Mouse (Mus musculus): ENCODE data around the gene Rnf187. TPM values are rescaled to one million over a fixed set of nuclear protein-coding genes. Genes with fewer than 3 reads are reported as not detected.
A peak's percentile ranks its signal among the peaks of the same experiment; 100 is the strongest.

The Rnf187 gene
- polyA plus RNA-seq, 1 experiment from 2014 or later: 176 TPM

- H3K27me3 ChIP-seq (ENCODE audit: control insufficient read depth, insufficient read depth, low read length): peaks cover 5% of the 10 kb centered on the region
- H3K27ac ChIP-seq (ENCODE audit: low read length): peak overlapping the region; percentile 100
- H3K4me1 ChIP-seq (ENCODE audit: control insufficient read depth, insufficient read depth, low read length): peaks cover 29% of the 10 kb centered on the region
- ATAC-seq (replicated peaks; ENCODE audit: extremely low read depth, insufficient read depth, low FRiP score): peak; percentile 15
- H3K4me2 ChIP-seq (ENCODE audit: low read depth, low read length): peak overlapping the region; percentile 96
- peak overlapping the region; percentile 86 for H3K9ac ChIP-seq (ENCODE audit: low read length)
- H3K4me3 ChIP-seq (ENCODE audit: low read length): peak overlapping the region; percentile 78
- H3K36me3 ChIP-seq (ENCODE audit: control insufficient read depth, insufficient read depth): peaks cover 2% of the 10 kb centered on the region; the same call in 1 of the 2 replicates
- no peaks in the 10 kb centered on the region for H3K9me3 ChIP-seq (replicated peaks; ENCODE audit: control insufficient read depth, low read length)
- 1% methylated on average over 33 of the region's 33 CpGs for WGBS
Observed at GRCm38 (mm10) chr11:58953351-58954169, 14.8 kb upstream of the Rnf187 start.

GRCm38 (mm10) chr11:58951210-58951609, 12.5 kb upstream of the Rnf187 start:
- no peak for ATAC-seq (replicated peaks; ENCODE audit: extremely low read depth, insufficient read depth, low FRiP score)
- H3K9me3 ChIP-seq (replicated peaks; ENCODE audit: control insufficient read depth, low read length): no peaks in the 10 kb centered on the region
- 76% methylated on average over 5 of the region's 5 CpGs for WGBS
- H3K27me3 ChIP-seq (ENCODE audit: control insufficient read depth, insufficient read depth, low read length): peaks cover 5% of the 10 kb centered on the region
- no peak overlapping the region for H3K4me3 ChIP-seq (ENCODE audit: low read length)
- peaks cover 21% of the 10 kb centered on the region for H3K4me1 ChIP-seq (ENCODE audit: control insufficient read depth, insufficient read depth, low read length)
- no peak overlapping the region for H3K27ac ChIP-seq (ENCODE audit: low read length)
- no peak overlapping the region for H3K9ac ChIP-seq (ENCODE audit: low read length)
- no peak overlapping the region for H3K4me2 ChIP-seq (ENCODE audit: low read depth, low read length)
- H3K36me3 ChIP-seq (ENCODE audit: control insufficient read depth, insufficient read depth): no peaks in the 10 kb centered on the region

GRCm38 (mm10) chr11:58949480-58950431, 11.0 kb upstream of the Rnf187 start:
- peaks cover 17% of the 10 kb centered on the region for H3K4me1 ChIP-seq (ENCODE audit: control insufficient read depth, insufficient read depth, low read length)
- H3K36me3 ChIP-seq (ENCODE audit: control insufficient read depth, insufficient read depth): no peaks in the 10 kb centered on the region
- H3K4me2 ChIP-seq (ENCODE audit: low read depth, low read length): peak overlapping the region; percentile 77
- H3K9me3 ChIP-seq (replicated peaks; ENCODE audit: control insufficient read depth, low read length): no peaks in the 10 kb centered on the region
- H3K27me3 ChIP-seq (ENCODE audit: control insufficient read depth, insufficient read depth, low read length): peaks cover 13% of the 10 kb centered on the region
- peak overlapping the region; percentile 68 for H3K27ac ChIP-seq (ENCODE audit: low read length)
- 19% methylated on average over 20 of the region's 20 CpGs for WGBS
- no peak for ATAC-seq (replicated peaks; ENCODE audit: extremely low read depth, insufficient read depth, low FRiP score)
- peak overlapping the region; percentile 59 for H3K9ac ChIP-seq (ENCODE audit: low read length)
- H3K4me3 ChIP-seq (ENCODE audit: low read length): peak overlapping the region; percentile 51

GRCm38 (mm10) chr11:58948542-58949479, 10.1 kb upstream of the Rnf187 start, which contains the start of gene Hist3h2ba:
TSS of gene Hist3h2ba (plus strand) at chr11:58948920.
- Histone ChIP-seq H3K4me3 (ENCODE audit: low read length) (peak within 1 kb of the TSS; percentile 51), H3K9me3 (replicated peaks; ENCODE audit: control insufficient read depth, low read length) (no peaks in the 10 kb centered on the region), H3K27me3 (ENCODE audit: control insufficient read depth, insufficient read depth, low read length) (peaks cover 15% of the 10 kb centered on the region), H3K9ac (ENCODE audit: low read length) (peak within 1 kb of the TSS; percentile 59), H3K4me1 (ENCODE audit: control insufficient read depth, insufficient read depth, low read length) (peaks cover 17% of the 10 kb centered on the region), H3K4me2 (ENCODE audit: low read depth, low read length) (peak within 1 kb of the TSS; percentile 77), H3K36me3 (ENCODE audit: control insufficient read depth, insufficient read depth) (no peaks in the 10 kb centered on the region), H3K27ac (ENCODE audit: low read length) (peak within 1 kb of the TSS; percentile 68)
- under 1% methylated on average over 48 of the region's 48 CpGs for WGBS
- peak; percentile 87 for ATAC-seq (replicated peaks; ENCODE audit: extremely low read depth, insufficient read depth, low FRiP score)

- Histone ChIP-seq H3K9ac (ENCODE audit: low read length) (peak overlapping the region; percentile 56), H3K4me2 (ENCODE audit: low read depth, low read length) (peak overlapping the region; percentile 77), H3K27ac (ENCODE audit: low read length) (peak overlapping the region; percentile 64), H3K4me1 (ENCODE audit: control insufficient read depth, insufficient read depth, low read length) (peaks cover 12% of the 10 kb centered on the region), H3K36me3 (ENCODE audit: control insufficient read depth, insufficient read depth) (no peaks in the 10 kb centered on the region), H3K9me3 (replicated peaks; ENCODE audit: control insufficient read depth, low read length) (no peaks in the 10 kb centered on the region), H3K4me3 (ENCODE audit: low read length) (peak overlapping the region; percentile 51), H3K27me3 (ENCODE audit: control insufficient read depth, insufficient read depth, low read length) (peaks cover 15% of the 10 kb centered on the region)
- WGBS: 15% methylated on average over 23 of the region's 23 CpGs
- ATAC-seq (replicated peaks; ENCODE audit: extremely low read depth, insufficient read depth, low FRiP score): 0 out of 2 replicates have a peak, but pooled peaks have one; percentile 30
Observed at GRCm38 (mm10) chr11:58947798-58948528, 9.2 kb upstream of the Rnf187 start.

GRCm38 (mm10) chr11:58947306-58947705, 8.6 kb upstream of the Rnf187 start:
- 73% methylated on average over 3 of the region's 3 CpGs for WGBS
- Histone ChIP-seq H3K4me3 (ENCODE audit: low read length) (no peak overlapping the region), H3K9me3 (replicated peaks; ENCODE audit: control insufficient read depth, low read length) (no peaks in the 10 kb centered on the region), H3K27me3 (ENCODE audit: control insufficient read depth, insufficient read depth, low read length) (peaks cover 15% of the 10 kb centered on the region), H3K27ac (ENCODE audit: low read length) (no peak overlapping the region), H3K36me3 (ENCODE audit: control insufficient read depth, insufficient read depth) (no peaks in the 10 kb centered on the region), H3K9ac (ENCODE audit: low read length) (no peak overlapping the region), H3K4me2 (ENCODE audit: low read depth, low read length) (no peak overlapping the region), H3K4me1 (ENCODE audit: control insufficient read depth, insufficient read depth, low read length) (peaks cover 12% of the 10 kb centered on the region)
- ATAC-seq (replicated peaks; ENCODE audit: extremely low read depth, insufficient read depth, low FRiP score): no peak

GRCm38 (mm10) chr11:58944136-58944535, 5.4 kb upstream of the Rnf187 start:
- Histone ChIP-seq H3K4me1 (ENCODE audit: control insufficient read depth, insufficient read depth, low read length) (peaks cover 8% of the 10 kb centered on the region), H3K27ac (ENCODE audit: low read length) (no peak overlapping the region), H3K4me3 (ENCODE audit: low read length) (no peak overlapping the region), H3K27me3 (ENCODE audit: control insufficient read depth, insufficient read depth, low read length) (peaks cover 10% of the 10 kb centered on the region), H3K9ac (ENCODE audit: low read length) (no peak overlapping the region), H3K36me3 (ENCODE audit: control insufficient read depth, insufficient read depth) (no peaks in the 10 kb centered on the region), H3K9me3 (replicated peaks; ENCODE audit: control insufficient read depth, low read length) (no peaks in the 10 kb centered on the region), H3K4me2 (ENCODE audit: low read depth, low read length) (no peak overlapping the region)
- no peak for ATAC-seq (replicated peaks; ENCODE audit: extremely low read depth, insufficient read depth, low FRiP score)
- 73% methylated on average over 5 of the region's 5 CpGs for WGBS

GRCm38 (mm10) chr11:58939088-58939439, 348 bp upstream of the Rnf187 start:
- WGBS: 15% methylated on average over 6 of the region's 6 CpGs
- H3K27me3 ChIP-seq (ENCODE audit: control insufficient read depth, insufficient read depth, low read length): peaks cover 1% of the 10 kb centered on the region; the same call in 1 of the 2 replicates
- ATAC-seq (replicated peaks; ENCODE audit: extremely low read depth, insufficient read depth, low FRiP score): no peak
- H3K4me2 ChIP-seq (ENCODE audit: low read depth, low read length): peak overlapping the region; percentile 84
- peaks cover 17% of the 10 kb centered on the region for H3K4me1 ChIP-seq (ENCODE audit: control insufficient read depth, insufficient read depth, low read length)
- no peaks in the 10 kb centered on the region for H3K9me3 ChIP-seq (replicated peaks; ENCODE audit: control insufficient read depth, low read length)
- H3K27ac ChIP-seq (ENCODE audit: low read length): peak overlapping the region; percentile 98
- H3K4me3 ChIP-seq (ENCODE audit: low read length): peak overlapping the region; percentile 83
- peak overlapping the region; percentile 93 for H3K9ac ChIP-seq (ENCODE audit: low read length)
- H3K36me3 ChIP-seq (ENCODE audit: control insufficient read depth, insufficient read depth): peaks cover 21% of the 10 kb centered on the region

Measured in heart, embryonic 16.5 days (tissue).